Mouse (Mus musculus): ENCODE data around the gene Speer4c.
"Not testable (repeated sequence)": the region's sequence is repeated elsewhere in the genome, so short reads cannot be mapped to it uniquely, and the experiment has no call there.

The Speer4c gene

GRCm38 (mm10) chr5:15714171-15714570 is at the start of gene Speer4c:
Speer4c (minus strand) TSS chr5:15714271.
- DNase-seq (ENCODE audit: low read depth, low spot score), result not testable (repeated sequence)

- peak; percentile 27 for DNase-seq (ENCODE audit: low read depth, low spot score)
These were observed 33.6 kb upstream of the Speer4c start for GRCm38 (mm10) chr5:15747478-15748255.

GRCm38 (mm10) chr5:15734097-15734867 is 20.2 kb upstream of the Speer4c start:
- DNase-seq (ENCODE audit: low read depth, low spot score), result no peak

- not testable (repeated sequence) for DNase-seq (ENCODE audit: low read depth, low spot score)
These were observed 11.2 kb downstream of the Speer4c start for GRCm38 (mm10) chr5:15702891-15703290.

- DNase-seq (ENCODE audit: low read depth, low spot score), result not testable (repeated sequence)
These were observed 16.4 kb downstream of the Speer4c start for GRCm38 (mm10) chr5:15697719-15698118.

GRCm38 (mm10) chr5:15691849-15692248 is 22.2 kb downstream of the Speer4c start:
- not testable (repeated sequence) for DNase-seq (ENCODE audit: low read depth, low spot score)

- not testable (repeated sequence) for DNase-seq (ENCODE audit: low read depth, low spot score)
These were observed 23.2 kb downstream of the Speer4c start for GRCm38 (mm10) chr5:15690822-15691221.

GRCm38 (mm10) chr5:15689659-15690213 is 24.3 kb downstream of the Speer4c start:
- DNase-seq (ENCODE audit: low read depth, low spot score), result not testable (repeated sequence)

GRCm38 (mm10) chr5:15688874-15689658 is 25.0 kb downstream of the Speer4c start:
- not testable (repeated sequence) for DNase-seq (ENCODE audit: low read depth, low spot score)

GRCm38 (mm10) chr5:15681301-15682035 is 32.6 kb downstream of the Speer4c start:
- not testable (repeated sequence) for DNase-seq (ENCODE audit: low read depth, low spot score)

- not testable (repeated sequence) for DNase-seq (ENCODE audit: low read depth, low spot score)
These were observed 33.8 kb downstream of the Speer4c start for GRCm38 (mm10) chr5:15679980-15680949.

GRCm38 (mm10) chr5:15678907-15679306 is 35.2 kb downstream of the Speer4c start:
- not testable (repeated sequence) for DNase-seq (ENCODE audit: low read depth, low spot score)

- not testable (repeated sequence) for DNase-seq (ENCODE audit: low read depth, low spot score)
These were observed 36.3 kb downstream of the Speer4c start for GRCm38 (mm10) chr5:15677750-15678149.

- not testable (repeated sequence) for DNase-seq (ENCODE audit: low read depth, low spot score)
These were observed 39.4 kb downstream of the Speer4c start for GRCm38 (mm10) chr5:15674429-15675244.

- not testable (repeated sequence) for DNase-seq (ENCODE audit: low read depth, low spot score)
These were observed 40.1 kb downstream of the Speer4c start for GRCm38 (mm10) chr5:15673989-15674388.

GRCm38 (mm10) chr5:15670789-15671188 is 43.3 kb downstream of the Speer4c start:
- not testable (repeated sequence) for DNase-seq (ENCODE audit: low read depth, low spot score)

- not testable (repeated sequence) for DNase-seq (ENCODE audit: low read depth, low spot score)
These were observed 50.2 kb downstream of the Speer4c start for GRCm38 (mm10) chr5:15663847-15664246.
